Mouse (Mus musculus) kidney, adult 2 months (tissue): ENCODE measurements around the gene Myl7.

Experiments
- CTCF ChIP-seq: fragments of 200-500 bp; conservative IDR thresholded peaks from 2 replicates; pipeline ENCODE4 v1.5.1; 2011; ENCODE audit warnings: low read depth, mild to moderate bottlenecking, control low read depth, low read length, moderate library complexity, mixed read lengths; ENCODE audit not compliant: insufficient read depth, insufficient read length
- POLR2A ChIP-seq: fragments of 200-500 bp; IDR thresholded peaks from one replicate; pipeline ENCODE4 v1.6.1; 2011; ENCODE audit warnings: low read depth, low read length, control low read depth

DNA sequence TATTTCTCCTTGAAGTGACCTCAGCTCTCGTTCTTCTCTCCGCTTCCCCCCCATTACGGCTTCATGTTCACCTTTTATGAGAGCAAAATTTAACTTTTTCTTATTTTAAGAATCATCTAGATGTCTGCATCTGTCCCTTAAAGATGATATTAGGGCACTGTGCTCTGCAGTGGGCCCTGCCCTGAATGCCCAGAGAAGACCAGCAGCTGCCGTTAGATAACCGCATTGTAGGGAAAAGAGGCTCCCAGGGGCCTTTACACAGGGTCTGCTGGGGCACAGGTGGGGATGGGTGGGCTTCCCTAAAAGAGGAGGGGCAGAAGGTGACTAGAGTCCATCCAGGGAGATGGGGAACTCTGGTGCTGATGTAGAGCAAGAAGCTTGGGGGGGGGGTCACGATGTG, 4.8 kb downstream of the Myl7 start:
- TF ChIP-seq POLR2A (no peak), CTCF (no peak)
